Mouse (Mus musculus) MEL (cell line): ENCODE data around the gene Def8.

Experiments
- CHD2 ChIP-seq: IDR thresholded peaks from 2 replicates; pipeline ENCODE4 v1.6.1; 2011; ENCODE audit warnings: low read length, improper control_type of control experiment
- CTCF ChIP-seq, 3 experiments: IDR thresholded peaks in 2 of 3; conservative IDR thresholded peaks in 1 of 3; 2 replicates each; pipeline ENCODE4 v1.5.1; 2011 to 2012; ENCODE audit warnings: low read length in 3 of 3, low read depth in 2 of 3, mild to moderate bottlenecking in 2 of 3, improper control_type of control experiment in 1 of 3, inconsistent platforms in 1 of 3, mixed read lengths in 1 of 3, moderate library complexity in 1 of 3; ENCODE audit not compliant: control insufficient read depth in 1 of 3, insufficient read depth in 1 of 3, poor library complexity in 1 of 3, severe bottlenecking in 1 of 3
- E2F4 ChIP-seq: IDR thresholded peaks from 2 replicates; pipeline ENCODE4 v1.6.1; 2011; ENCODE audit warnings: low read depth, low read length, improper control_type of control experiment, borderline replicate concordance
- ELF1 ChIP-seq: IDR thresholded peaks from 2 replicates; pipeline ENCODE4 v1.6.1; 2014; ENCODE audit warnings: low read depth, mild to moderate bottlenecking, inconsistent platforms, low read length, improper control_type of control experiment, moderate library complexity
- EP300 ChIP-seq, 2 experiments: IDR thresholded peaks; 2 replicates each; pipeline ENCODE4 v1.6.1; 2011; ENCODE audit warnings: improper control_type of control experiment in 2 of 2, low read length in 2 of 2, low read depth in 1 of 2, mild to moderate bottlenecking in 1 of 2
- ETS1 ChIP-seq: IDR thresholded peaks from 2 replicates; pipeline ENCODE4 v1.6.1; 2012; ENCODE audit warnings: low read depth, mild to moderate bottlenecking, inconsistent platforms, low read length, improper control_type of control experiment, moderate library complexity
- GATA1 ChIP-seq: IDR thresholded peaks from 2 replicates; pipeline ENCODE4 v1.6.1; 2011; ENCODE audit warnings: low read depth, low read length, improper control_type of control experiment
- MAX ChIP-seq: IDR thresholded peaks from 2 replicates; pipeline ENCODE4 v1.6.1; 2011; ENCODE audit warnings: low read length, improper control_type of control experiment
- POLR2A ChIP-seq, 2 experiments: IDR thresholded peaks; 2 replicates each; pipeline ENCODE4 v1.6.1; 2011 to 2012; ENCODE audit warnings: low read length in 2 of 2, mild to moderate bottlenecking in 2 of 2, control low read depth in 1 of 2, improper control_type of control experiment in 1 of 2, low read depth in 1 of 2, moderate library complexity in 1 of 2; ENCODE audit not compliant: control insufficient read depth in 1 of 2, insufficient read depth in 1 of 2, poor library complexity in 1 of 2
- UBTF ChIP-seq: IDR thresholded peaks from 2 replicates; pipeline ENCODE4 v1.6.1; 2012; ENCODE audit warnings: low read depth, mild to moderate bottlenecking, inconsistent platforms, low read length, improper control_type of control experiment, moderate library complexity, borderline replicate concordance; ENCODE audit not compliant: insufficient read depth
- USF2 ChIP-seq, 2 experiments: IDR thresholded peaks; 2 replicates each; pipeline ENCODE4 v1.6.1; 2011 to 2012; ENCODE audit warnings: improper control_type of control experiment in 2 of 2, low read length in 2 of 2, borderline replicate concordance in 1 of 2, inconsistent platforms in 1 of 2, low read depth in 1 of 2, mild to moderate bottlenecking in 1 of 2; ENCODE audit not compliant: insufficient read depth in 1 of 2
- ZNF384 ChIP-seq: IDR thresholded peaks from 2 replicates; pipeline ENCODE4 v1.6.1; 2012; ENCODE audit warnings: low read depth, mild to moderate bottlenecking, inconsistent platforms, low read length, improper control_type of control experiment

GRCm38 (mm10) chr8:123446799-123447198 lies 23.5 kb downstream of the Def8 start:
- TF ChIP-seq GATA1 (no peak), CHD2 (no peak), UBTF (no peak), USF2 (IDR thresholded peaks at IDR 0.05; ENCODE audit: borderline replicate concordance in 1 of 2, insufficient read depth in 1 of 2, low read depth in 1 of 2, low read length in 2 of 2) (no peak), POLR2A (IDR thresholded peaks at IDR 0.05; ENCODE audit: control insufficient read depth in 1 of 2, insufficient read depth in 1 of 2, low read depth in 1 of 2, low read length in 2 of 2, poor library complexity in 1 of 2) (no peak), EP300 (IDR thresholded peaks at IDR 0.05; ENCODE audit: low read depth in 1 of 2, low read length in 2 of 2) (no peak), MAX (no peak), CTCF (IDR thresholded peaks at IDR 0.05 in 2 of 3, conservative IDR thresholded peaks at IDR 0.05 in 1 of 3; ENCODE audit: control insufficient read depth in 1 of 3, insufficient read depth in 1 of 3, low read depth in 2 of 3, low read length in 3 of 3, poor library complexity in 1 of 3, severe bottlenecking in 1 of 3) (no peak), ELF1 (no peak), E2F4 (no peak), ZNF384 (no peak), ETS1 (no peak)
